In the genomic region with DNA sequence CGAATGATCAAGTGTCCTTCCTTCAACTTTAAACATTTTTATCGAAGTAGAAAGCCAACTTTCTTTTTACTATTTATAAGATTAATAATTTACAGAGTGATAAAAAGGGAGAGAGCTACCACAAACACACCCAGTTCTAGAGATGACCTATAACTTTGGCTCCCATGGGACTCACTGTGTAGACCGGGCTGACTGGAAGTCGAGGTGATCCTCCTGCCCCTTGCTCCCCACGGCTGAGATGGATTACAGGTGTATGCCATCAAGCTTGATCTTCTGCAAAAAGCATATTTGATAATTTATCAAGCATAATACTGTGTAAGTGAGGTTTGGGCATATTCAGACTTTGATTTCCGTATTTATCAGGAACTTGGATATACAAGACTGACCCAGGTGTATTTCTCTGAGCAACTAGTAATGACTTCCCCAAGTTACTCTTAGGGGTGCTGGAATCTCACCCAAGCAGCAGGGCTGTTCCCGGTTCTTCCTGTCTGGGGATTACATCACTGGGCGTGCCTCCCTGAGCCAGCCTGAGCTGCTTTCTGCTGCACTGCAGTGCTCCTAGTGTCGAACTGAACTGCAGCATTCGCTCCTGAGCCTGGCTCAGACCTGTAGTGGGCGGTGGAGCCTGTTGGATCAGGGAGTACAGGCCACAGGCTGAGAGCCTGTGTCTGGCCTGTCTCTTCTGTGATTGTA, we compare ENCODE assay signal across 8 mouse cellular contexts. TPM values are rescaled to one million over a fixed set of nuclear protein-coding genes. Genes with fewer than 3 reads are reported as not detected.
DNase-seq lines count a peak whose midpoint lies in the region; ATAC-seq lines count a peak whose summit lies in the region.

No protein-coding gene starts in this region.

- H3K4me3 ChIP-seq in intestine, embryonic 14.5 days (ENCODE audit: low read depth, low read length), result no peak overlapping the region
- H3K4me3 ChIP-seq in liver, embryonic 11.5 days (ENCODE audit: low read depth, low read length), result no peak overlapping the region
- H3K4me3 ChIP-seq in neural tube, embryonic 15.5 days (replicated peaks), result no peak overlapping the region

- H3K27me3 ChIP-seq in intestine, embryonic 14.5 days (replicated peaks; ENCODE audit: control insufficient read depth, insufficient read depth, low read length), result no peaks in the 10 kb centered on the region
- no peaks in the 10 kb centered on the region for H3K27me3 ChIP-seq in liver, embryonic 11.5 days (replicated peaks; ENCODE audit: control insufficient read depth, insufficient read depth, low read length)
- no peaks in the 10 kb centered on the region for H3K27me3 ChIP-seq in neural tube, embryonic 15.5 days (replicated peaks)

- H3K9me3 ChIP-seq in intestine, embryonic 14.5 days (ENCODE audit: control insufficient read depth, low read length), result no peaks in the 10 kb centered on the region
- no peaks in the 10 kb centered on the region for H3K9me3 ChIP-seq in liver, embryonic 11.5 days (ENCODE audit: control insufficient read depth, low read length)
- H3K9me3 ChIP-seq in neural tube, embryonic 15.5 days (replicated peaks), result no peaks in the 10 kb centered on the region

- H3K36me3 ChIP-seq in intestine, embryonic 14.5 days (ENCODE audit: control insufficient read depth, insufficient read depth, low read length), result peaks cover 32% of the 10 kb centered on the region
- peaks cover 11% of the 10 kb centered on the region; the same call in 1 of the 2 replicates for H3K36me3 ChIP-seq in liver, embryonic 11.5 days (ENCODE audit: control insufficient read depth, insufficient read depth, low read length)
- peaks cover 21% of the 10 kb centered on the region for H3K36me3 ChIP-seq in neural tube, embryonic 15.5 days

- H3K27ac ChIP-seq in intestine, embryonic 14.5 days (ENCODE audit: low read depth), result peak overlapping the region; percentile 29; the same call in 1 of the 2 replicates
- H3K27ac ChIP-seq in liver, embryonic 11.5 days (ENCODE audit: low read depth, low read length), result no peak overlapping the region
- H3K27ac ChIP-seq in neural tube, embryonic 15.5 days (replicated peaks), result no peak overlapping the region

- peaks cover 3% of the 10 kb centered on the region for H3K4me1 ChIP-seq in intestine, embryonic 14.5 days (replicated peaks; ENCODE audit: control insufficient read depth, insufficient read depth, low read length)
- H3K4me1 ChIP-seq in liver, embryonic 11.5 days (replicated peaks; ENCODE audit: control insufficient read depth, insufficient read depth, low read length), result peaks cover 6% of the 10 kb centered on the region
- H3K4me1 ChIP-seq in neural tube, embryonic 15.5 days, result peaks cover 29% of the 10 kb centered on the region

- H3K9ac ChIP-seq in intestine, embryonic 14.5 days (ENCODE audit: low read length), result no peak overlapping the region
- no peak overlapping the region for H3K9ac ChIP-seq in liver, embryonic 11.5 days (ENCODE audit: low read depth, low read length)
- no peak overlapping the region for H3K9ac ChIP-seq in neural tube, embryonic 15.5 days (replicated peaks)

- H3K4me2 ChIP-seq in intestine, embryonic 14.5 days (ENCODE audit: low read length), result peak overlapping the region; percentile 18; the same call in 1 of the 2 replicates
- no peak overlapping the region for H3K4me2 ChIP-seq in liver, embryonic 11.5 days
- no peak overlapping the region for H3K4me2 ChIP-seq in neural tube, embryonic 15.5 days

- ATAC-seq in intestine, embryonic 14.5 days (replicated peaks; ENCODE audit: low FRiP score, low TSS enrichment, low read depth), result peak; percentile 71
- peak; percentile 64; the same call in 1 of the 2 replicates for ATAC-seq in liver, embryonic 11.5 days (replicated peaks; ENCODE audit: low FRiP score)
- ATAC-seq in neural tube, embryonic 15.5 days (ENCODE audit: low FRiP score), result no peak

- WGBS in intestine, embryonic 14.5 days, result 58% methylated on average over 11 of the region's 11 CpGs
- WGBS in liver, embryonic 11.5 days, result 63% methylated on average over 11 of the region's 11 CpGs
- WGBS in neural tube, embryonic 15.5 days, result 77% methylated on average over 11 of the region's 11 CpGs

- DNase-seq in adrenal gland, postnatal 10 days, result peak; percentile 54
- no peak for DNase-seq in adrenal gland, postnatal 25 days
- peak; percentile 93 for DNase-seq in ZHBTc4 (ENCODE audit: low read depth, low spot score)
- peak; percentile 71 for DNase-seq in gastrocnemius, adult 18-20 months (ENCODE audit: low spot score)
- peak; percentile 66 for DNase-seq in intestine, embryonic 14.5 days (ENCODE audit: low spot score)
- DNase-seq in liver, embryonic 11.5 days (ENCODE audit: low spot score), result no peak
- peak; percentile 51 for DNase-seq in right cerebral cortex, postnatal 25 days

RNA-seq across cellular contexts. Expression of a gene that starts 7.4 kb away (rescaled TPM):
- 100 to 1,000 TPM in 1 of 2 experiments, 10 to 100 TPM in 1; 90.0 to 134 TPM for total RNA-seq in adrenal gland, postnatal 10 days (2021)
- total RNA-seq in adrenal gland, postnatal 25 days (2021), result 161 and 235 TPM in 2 replicates
- total RNA-seq in gastrocnemius, adult 18-20 months (2021), result 10 to 100 TPM; 64.3 to 70.9 TPM
- 65.6 and 67.3 TPM in 2 replicates for polyA plus RNA-seq in intestine, embryonic 14.5 days (2014; fragmentation: Nextera tagmentation; extraction: Ambion mirVana)
- 36.0 and 38.9 TPM in 2 replicates for polyA plus RNA-seq in liver, embryonic 11.5 days (2014; fragmentation: Nextera tagmentation; extraction: Ambion mirVana)
- 71.1 and 72.5 TPM in 2 replicates for polyA plus RNA-seq in neural tube, embryonic 15.5 days (2015; fragmentation: Nextera tagmentation; extraction: Ambion mirVana)

Comparison
In these comparisons a context has a peak if more than half of its experiments do, and no peak if none do; other contexts are left out.
1. DNase-seq: peak in adrenal gland, postnatal 10 days (single experiment), ZHBTc4 (single experiment), gastrocnemius, adult 18-20 months (single experiment), intestine, embryonic 14.5 days (single experiment) and right cerebral cortex, postnatal 25 days (single experiment); none in adrenal gland, postnatal 25 days (single experiment) and liver, embryonic 11.5 days (single experiment).